Mouse (Mus musculus): ENCODE data around the gene Tom1l2. TPM values are rescaled to one million over a fixed set of nuclear protein-coding genes. Genes with fewer than 3 reads are reported as not detected.

Gene Tom1l2
- total RNA-seq, 2 experiments from 2014 or later: 93.3 to 93.7 TPM

GRCm38 (mm10) chr11:60247753-60248550, 104.8 kb downstream of the Tom1l2 start:
- no peak for DNase-seq
- intact Hi-C loops (cut with DNase I): loop anchor here (2.0 kb wide), 1 partner anchor 165 kb away; no protein-coding TSS in a partner anchor

- DNase-seq: no peak
- intact Hi-C loops (cut with DNase I): no loop called here
These were observed 106.6 kb downstream of the Tom1l2 start for GRCm38 (mm10) chr11:60246077-60246476.

DNA sequence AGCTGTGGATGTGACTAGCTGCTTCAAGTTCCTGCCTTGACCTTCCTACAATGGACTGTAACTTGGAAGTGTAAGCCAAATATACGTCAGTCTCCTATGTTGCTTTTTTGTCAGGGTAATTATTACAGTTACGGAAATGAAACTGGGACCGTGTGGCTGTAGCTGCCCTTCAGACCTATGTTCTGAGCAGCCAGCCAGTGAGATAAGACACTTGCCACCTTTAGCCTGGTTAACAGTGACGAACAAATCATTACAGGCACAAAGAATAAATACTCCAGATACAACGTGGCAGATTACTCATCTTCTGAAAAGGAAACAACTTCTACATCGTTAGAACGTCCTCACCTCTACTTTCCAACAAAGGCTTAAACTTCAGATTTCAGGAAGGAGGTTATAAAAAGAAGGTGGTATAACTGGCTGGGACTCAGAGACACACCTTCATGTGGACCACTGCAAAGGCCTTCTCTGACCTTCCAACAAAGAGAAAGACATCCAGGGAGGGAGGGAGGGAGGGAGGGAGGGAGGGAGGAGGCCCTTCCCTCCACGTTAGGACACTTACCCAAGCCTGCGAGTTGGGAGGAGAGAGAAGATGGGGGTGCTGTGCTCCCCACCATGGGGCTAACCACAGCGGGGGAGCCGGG, 108.1 kb downstream of the Tom1l2 start:
- DNase-seq: no peak
- intact Hi-C loops (cut with DNase I): no loop called here

DNA sequence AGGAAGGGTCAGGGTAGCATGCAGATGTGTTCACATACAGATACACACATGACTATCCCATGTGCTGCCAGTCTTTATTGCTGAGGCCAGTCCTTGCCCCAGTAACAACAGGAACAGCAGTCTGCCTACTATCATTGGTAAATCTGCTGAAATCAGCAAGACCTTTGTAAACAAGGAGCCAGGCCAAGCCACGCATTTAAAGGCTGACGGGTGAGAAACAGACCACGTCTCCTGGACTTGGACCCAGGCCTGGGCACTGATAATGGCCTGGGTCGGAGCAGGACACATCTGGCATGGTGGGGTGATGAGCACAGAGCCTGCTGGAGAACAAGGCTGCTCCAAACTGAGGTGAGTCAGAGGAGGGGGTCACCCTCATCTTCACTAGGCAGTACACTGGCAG, 112.2 kb downstream of the Tom1l2 start:
- DNase-seq: no peak
- intact Hi-C loops (cut with DNase I): no loop called here

DNA sequence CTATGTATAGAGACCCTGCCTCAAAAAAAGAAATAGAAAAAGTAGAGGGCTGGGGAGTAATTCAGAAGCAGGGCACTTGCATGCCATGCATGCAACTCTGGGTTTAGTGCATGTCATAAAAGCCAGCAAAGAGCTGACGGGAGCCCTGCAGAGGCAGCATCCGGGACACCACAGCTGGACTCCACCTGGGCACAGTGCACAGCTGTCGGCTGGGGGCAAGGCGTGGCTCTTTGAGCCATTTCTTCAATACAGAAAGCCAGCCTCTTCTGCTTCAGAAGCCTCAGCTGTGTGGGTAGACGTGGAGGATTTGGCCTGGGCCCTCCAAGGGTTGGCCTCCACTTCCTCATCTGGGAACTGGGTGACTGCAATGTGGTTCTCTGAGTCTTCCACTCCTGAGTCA, 117.4 kb downstream of the Tom1l2 start:
- DNase-seq: no peak
- intact Hi-C loops (cut with DNase I): no loop called here

DNA sequence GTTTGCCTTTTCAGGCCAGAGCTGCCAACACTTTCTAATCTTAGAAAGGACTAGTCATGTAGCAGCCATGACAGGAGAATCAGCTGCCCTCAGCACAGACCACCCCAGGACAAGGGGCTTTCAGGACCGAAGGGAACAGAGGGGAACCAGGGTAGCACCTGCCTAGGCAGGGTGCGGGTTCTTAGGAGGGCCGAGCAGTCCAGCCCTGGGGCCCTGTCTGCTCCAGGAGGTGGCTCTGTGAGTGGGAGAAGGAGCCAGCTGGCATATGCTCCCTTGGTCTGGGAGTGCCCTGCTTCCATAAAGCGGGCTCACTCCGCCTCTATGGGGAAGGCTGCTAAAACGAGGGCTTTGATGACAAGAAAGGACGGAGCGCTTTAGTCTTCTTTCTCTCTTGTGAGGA, 119.5 kb downstream of the Tom1l2 start:
- DNase-seq: peak; percentile 39 to 59
- intact Hi-C loops (cut with DNase I): no loop called here

DNA sequence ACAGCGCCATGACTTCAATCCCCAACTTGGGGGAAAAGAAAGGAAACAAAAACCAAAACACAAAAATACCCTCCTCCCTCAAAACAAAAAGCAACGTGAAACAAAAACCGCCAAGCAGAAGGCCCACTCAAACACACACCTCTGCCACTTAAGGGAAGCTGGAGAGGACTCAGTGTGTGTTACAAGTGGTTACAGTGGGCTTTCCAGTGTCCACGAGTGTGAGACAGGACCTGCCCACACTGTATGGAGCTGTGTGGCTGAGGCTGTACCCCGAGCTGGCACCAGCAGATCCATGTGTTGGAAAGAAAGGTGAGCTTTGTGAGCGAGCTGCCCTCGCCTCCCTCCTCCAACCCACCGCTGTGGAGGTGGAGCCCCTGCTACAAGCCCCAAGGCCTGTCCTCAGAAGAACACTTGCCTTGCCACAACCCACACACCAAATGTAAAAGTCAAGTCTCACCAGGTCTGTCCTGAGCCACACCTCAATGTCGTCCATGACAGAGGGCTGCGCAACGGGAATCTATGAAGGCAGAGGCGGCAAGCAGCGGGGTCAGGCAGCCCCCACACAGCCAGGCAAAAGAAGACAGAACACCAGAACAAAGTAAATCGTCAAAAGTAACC, 120.2 kb downstream of the Tom1l2 start:
- DNase-seq: no peak
- intact Hi-C loops (cut with DNase I): no loop called here

- intact Hi-C loops (cut with DNase I): no loop called here
- DNase-seq: no peak
These were observed 120.8 kb downstream of the Tom1l2 start for GRCm38 (mm10) chr11:60231951-60232350.

GRCm38 (mm10) chr11:60231326-60231725, 121.4 kb downstream of the Tom1l2 start:
- intact Hi-C loops (cut with DNase I): no loop called here
- no peak for DNase-seq

DNA sequence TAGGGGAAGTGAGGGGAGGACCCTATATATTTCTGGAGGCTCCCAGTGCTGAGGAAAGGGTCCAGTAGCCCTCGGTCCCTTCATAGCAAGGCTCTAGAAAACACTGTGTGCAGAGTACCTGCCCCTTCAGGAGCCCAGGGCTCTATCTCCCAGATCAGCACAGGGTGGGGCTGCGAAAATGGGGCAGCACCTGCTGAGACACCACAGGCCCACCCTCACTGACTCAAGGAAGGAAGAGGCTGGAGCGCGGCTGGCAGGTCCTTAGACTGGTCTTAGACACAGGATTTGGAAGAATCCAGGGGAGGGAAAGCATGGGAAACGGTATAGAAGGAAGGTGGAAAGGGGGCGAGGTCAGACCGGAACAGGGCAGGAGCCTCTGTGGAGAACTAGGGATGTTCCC, 122.2 kb downstream of the Tom1l2 start:
- intact Hi-C loops (cut with DNase I): no loop called here

GRCm38 (mm10) chr11:60229821-60230220, 122.9 kb downstream of the Tom1l2 start:
- intact Hi-C loops (cut with DNase I): no loop called here

More for the DNA sequence above, 122.2 kb downstream of the Tom1l2 start:
- DNase-seq: no peak

DNA sequence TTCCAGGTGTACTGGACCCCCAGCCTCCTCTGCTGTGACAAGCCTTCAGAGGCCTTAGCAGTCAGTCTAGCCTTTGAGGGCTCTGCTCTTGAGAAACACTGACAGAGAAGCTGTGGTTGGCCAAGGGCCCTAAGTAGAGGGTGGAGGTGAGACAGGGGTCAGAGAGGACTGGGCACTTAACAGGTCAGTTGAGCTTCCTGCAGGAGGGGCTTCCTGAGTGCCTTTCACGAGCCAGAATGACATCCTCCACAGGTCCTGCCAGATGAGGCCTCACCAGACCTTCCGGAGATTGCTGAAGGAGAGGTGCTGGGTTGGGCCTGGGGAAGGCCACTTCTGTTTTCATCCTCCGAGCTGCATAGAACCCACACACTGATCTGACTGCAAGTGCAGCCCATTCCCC, 124.2 kb downstream of the Tom1l2 start:
- no peak for DNase-seq
- intact Hi-C loops (cut with DNase I): no loop called here

More at GRCm38 (mm10) chr11:60229821-60230220, 122.9 kb downstream of the Tom1l2 start:
- DNase-seq: no peak

DNA sequence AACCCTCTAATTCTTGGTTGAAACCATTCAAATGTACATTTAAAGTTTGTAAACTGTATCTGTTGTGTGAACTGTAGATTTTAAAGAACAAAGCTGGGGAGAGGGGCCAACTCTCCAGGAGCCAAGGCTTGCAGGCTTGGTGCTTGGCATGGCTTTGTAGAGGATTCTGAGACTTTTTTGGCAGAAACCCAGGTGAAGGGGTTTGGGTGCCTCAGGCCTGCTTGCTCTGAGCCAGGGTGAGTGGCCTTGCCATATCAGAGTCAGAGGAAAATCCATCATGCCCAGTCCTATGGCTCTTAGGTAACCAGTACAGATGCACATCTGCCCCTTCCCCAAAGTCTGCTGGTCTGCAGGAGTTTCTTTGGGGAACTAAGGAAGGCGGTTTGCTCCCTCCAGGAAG, 126.8 kb downstream of the Tom1l2 start:
- no peak for DNase-seq
- intact Hi-C loops (cut with DNase I): no loop called here

DNA sequence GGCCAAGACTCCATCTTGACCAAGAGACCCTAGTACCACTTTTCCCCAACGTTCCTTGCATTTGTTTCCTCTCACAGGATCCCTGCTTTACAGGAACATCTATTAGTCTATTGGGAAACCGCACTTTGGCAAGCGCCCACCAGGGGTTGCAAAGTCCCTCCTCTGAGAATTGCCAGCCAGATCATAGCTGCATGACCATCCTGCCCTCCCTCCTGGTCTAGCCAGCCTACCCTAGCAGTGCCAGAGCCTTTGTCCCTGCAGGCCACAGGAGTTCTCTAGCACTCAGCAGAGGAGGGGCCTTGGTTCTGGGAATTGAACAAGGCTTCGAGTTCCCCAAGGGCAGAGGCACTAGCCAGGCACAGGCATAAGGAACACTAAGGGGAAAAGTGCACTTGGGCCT, 128.0 kb downstream of the Tom1l2 start:
- no peak for DNase-seq

GRCm38 (mm10) chr11:60222469-60223236, 130.1 kb downstream of the Tom1l2 start, which contains the start of gene Srebf1:
Gene Srebf1, minus strand, starts transcription at chr11:60222581.
- intact Hi-C loops (cut with DNase I): no loop called here
- peak; percentile 81 to 90 for DNase-seq

More for the DNA sequence above, 128.0 kb downstream of the Tom1l2 start:
- intact Hi-C loops (cut with DNase I): no loop called here

DNA sequence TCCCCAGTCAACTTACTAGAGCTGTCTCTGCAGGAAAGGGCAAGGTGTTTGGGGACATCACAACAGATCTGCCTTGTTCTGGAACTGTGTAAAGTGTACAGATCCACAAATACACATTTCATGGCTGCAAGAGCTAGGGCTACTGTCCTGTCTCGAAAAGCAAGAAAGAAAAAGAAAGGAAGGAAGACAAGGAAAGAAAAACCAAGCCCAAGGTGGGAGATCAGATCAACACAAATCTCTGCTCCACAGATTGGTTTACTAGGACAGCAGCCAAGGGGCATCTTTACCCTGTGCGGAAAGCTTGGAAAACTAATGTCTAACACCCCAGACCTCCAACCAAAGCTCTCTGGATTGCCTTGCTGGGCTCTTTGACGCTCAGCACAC, 130.6 kb downstream of the Tom1l2 start:
- no peak for DNase-seq
- intact Hi-C loops (cut with DNase I): no loop called here

GRCm38 (mm10) chr11:60221425-60221824, 131.3 kb downstream of the Tom1l2 start:
- no peak for DNase-seq
- intact Hi-C loops (cut with DNase I): no loop called here

DNA sequence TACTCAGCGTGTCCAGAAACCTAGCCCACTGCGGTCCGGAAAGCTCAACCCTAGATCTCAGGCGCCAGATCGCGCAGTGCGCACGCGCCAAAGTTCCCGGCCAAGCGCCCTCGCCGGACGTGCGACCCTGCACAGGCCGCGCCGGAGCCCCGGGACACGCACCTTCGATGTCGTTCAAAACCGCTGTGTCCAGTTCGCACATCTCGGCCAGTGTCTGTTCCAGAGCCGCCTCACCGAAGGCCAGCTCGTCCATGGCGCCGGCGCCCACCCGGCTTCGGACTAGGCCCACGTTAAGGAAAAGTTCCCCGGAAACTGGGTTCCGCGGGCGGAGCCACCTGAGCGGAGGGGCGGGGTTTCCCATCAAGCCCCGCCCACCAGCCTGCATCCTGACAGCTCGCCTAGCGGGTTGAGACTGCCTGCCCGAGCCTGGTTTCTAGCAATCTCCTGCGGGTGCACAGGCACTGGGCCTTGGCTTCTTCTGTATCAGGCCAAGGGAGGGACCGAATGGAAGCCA, 132.4 kb downstream of the Tom1l2 start:
- intact Hi-C loops (cut with DNase I): no loop called here
- peak; percentile 94 to 96 for DNase-seq

GRCm38 (mm10) chr11:60219609-60220008, 133.1 kb downstream of the Tom1l2 start:
- DNase-seq: no peak
- intact Hi-C loops (cut with DNase I): no loop called here

DNA sequence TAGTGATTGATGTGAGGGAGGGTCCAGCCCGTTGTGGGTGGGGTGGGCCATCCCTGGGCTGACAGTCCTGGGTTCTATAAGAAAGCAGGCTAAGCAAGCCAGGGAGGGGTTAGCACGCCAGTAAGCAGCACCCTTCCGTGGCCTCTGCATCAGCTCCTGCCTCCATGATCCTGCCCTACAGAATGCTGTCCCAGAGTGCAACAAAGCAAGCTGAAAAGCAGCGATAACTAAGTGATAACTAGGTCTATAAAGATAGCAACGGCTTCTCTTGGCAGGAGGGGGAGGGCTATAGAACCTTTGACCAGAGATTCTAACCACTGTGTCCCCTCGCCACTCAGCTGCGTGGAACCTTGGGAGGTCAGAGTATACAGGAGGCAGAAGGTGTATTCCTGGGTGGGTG, 135.2 kb downstream of the Tom1l2 start:
- intact Hi-C loops (cut with DNase I): no loop called here

More for the DNA sequence above, 135.2 kb downstream of the Tom1l2 start:
- DNase-seq: no peak

Data from heart, postnatal 14 days (tissue).